ENCODE assay signal across 28 mouse cellular contexts in genomic region chr16:94014489-94015096, GRCm38 (mm10). TPM values are rescaled to one million over a fixed set of nuclear protein-coding genes. Genes with fewer than 3 reads are reported as not detected.
A peak's percentile ranks its signal among the peaks of the same experiment; 100 is the strongest.
DNase-seq lines count a peak whose midpoint lies in the region; TF ChIP-seq lines count a peak whose summit lies in the region.
"Had no signal": no experiment of that assay in that cellular context is flagged by ENCODE, and none has a peak within 500 bp of the region (broad histone marks: within the 10 kb centered on the region; RNA-seq: fewer than 3 reads in every experiment).

No protein-coding gene starts in this region.

- in situ Hi-C loops in ES-E14 (cut with MboI; ENCODE audit: low sequenced_read_pairs in 2 of 2, unreplicated experiment in 2 of 2) = no loop called here

- TF ChIP-seq CTCF in E14TG2a.4 (conservative IDR thresholded peaks at IDR 0.05; ENCODE audit: low read length) = no peak

- H3K4me1 ChIP-seq in E14TG2a.4 (replicated peaks; ENCODE audit: low read depth, low read length) (peaks cover 66% of the 10 kb centered on the region), ES-E14 (ENCODE audit: control insufficient read depth in 2 of 2, insufficient read depth in 2 of 2, low read length in 2 of 2, poor library complexity in 1 of 2) (peaks cover 16 to 17% of the 10 kb centered on the region in 2 experiments)
- H3K4me1 ChIP-seq: forebrain, embryonic 13.5 days; heart, embryonic 12.5 days; heart, embryonic 15.5 days had no signal

- peak overlapping the region; percentile 65; the same call in 1 of the 2 replicates for H3K27ac ChIP-seq in ES-E14 (ENCODE audit: insufficient read depth, low read depth, low read length, poor library complexity, severe bottlenecking)
- H3K27ac ChIP-seq: embryonic facial prominence, embryonic 10.5 days; embryonic facial prominence, embryonic 13.5 days; forebrain, embryonic 10.5 days; forebrain, embryonic 13.5 days; heart, embryonic 15.5 days; hindbrain, embryonic 10.5 days; hindbrain, embryonic 13.5 days had no signal

- no peaks in the 10 kb centered on the region for H3K27me3 ChIP-seq in E14TG2a.4 (ENCODE audit: insufficient read depth, low read length)
- H3K27me3 ChIP-seq in splenic B cell, adult 2 months (ENCODE audit: control insufficient read depth, insufficient read depth, low read length, poor library complexity, severe bottlenecking) = no peaks in the 10 kb centered on the region
- H3K27me3 ChIP-seq: embryonic facial prominence, embryonic 13.5 days; forebrain, embryonic 13.5 days; hindbrain, embryonic 13.5 days had no signal

- peaks cover 10% of the 10 kb centered on the region; the same call in 1 of the 2 replicates for H3K36me3 ChIP-seq in E14TG2a.4 (ENCODE audit: insufficient read depth, low read length)
- H3K36me3 ChIP-seq in ES-E14 (ENCODE audit: control insufficient read depth, insufficient read depth, low read length, poor library complexity, severe bottlenecking) = no peaks in the 10 kb centered on the region
- H3K36me3 ChIP-seq in splenic B cell, adult 2 months (ENCODE audit: control insufficient read depth, insufficient read depth, low read length, poor library complexity, severe bottlenecking) = no peaks in the 10 kb centered on the region
- H3K36me3 ChIP-seq: embryonic facial prominence, embryonic 10.5 days; embryonic facial prominence, embryonic 13.5 days; forebrain, embryonic 10.5 days; heart, embryonic 12.5 days; heart, embryonic 15.5 days; hindbrain, embryonic 10.5 days; hindbrain, embryonic 13.5 days had no signal

- no peak overlapping the region; the same call in 1 of the 2 replicates for H3K9ac ChIP-seq in ES-E14 (ENCODE audit: insufficient read depth, low read depth, low read length, poor library complexity, severe bottlenecking)
- H3K9ac ChIP-seq: embryonic facial prominence, embryonic 13.5 days; forebrain, embryonic 13.5 days; heart, embryonic 12.5 days; heart, embryonic 15.5 days; hindbrain, embryonic 13.5 days had no signal

- H3K4me3 ChIP-seq in E14TG2a.4 (replicated peaks; ENCODE audit: low read length) (peak overlapping the region; percentile 69), ES-E14 (ENCODE audit: insufficient read depth in 1 of 2, low read depth in 1 of 2, low read length in 2 of 2, poor library complexity in 1 of 2, severe bottlenecking in 1 of 2) (peak overlapping the region in 1 of 2 experiments; percentile 31; a peak in 1 of 4 replicates)
- H3K4me3 ChIP-seq: embryonic facial prominence, embryonic 10.5 days; embryonic facial prominence, embryonic 13.5 days; forebrain, embryonic 10.5 days; forebrain, embryonic 13.5 days; heart, embryonic 12.5 days; heart, embryonic 15.5 days; hindbrain, embryonic 10.5 days; hindbrain, embryonic 13.5 days had no signal

- H3K9me3 ChIP-seq in E14TG2a.4 (ENCODE audit: low read length) (no peaks in the 10 kb centered on the region), ES-E14 (ENCODE audit: control insufficient read depth, insufficient read depth, low read depth, low read length) (no peaks in the 10 kb centered on the region)
- H3K9me3 ChIP-seq: embryonic facial prominence, embryonic 10.5 days; embryonic facial prominence, embryonic 13.5 days; forebrain, embryonic 10.5 days; forebrain, embryonic 13.5 days; heart, embryonic 12.5 days; heart, embryonic 15.5 days; hindbrain, embryonic 10.5 days; hindbrain, embryonic 13.5 days had no signal

- no peak for DNase-seq in ES-E14 (ENCODE audit: low read depth, low spot score)
- peak; percentile 29 for DNase-seq in splenic B cell, adult 2 months (ENCODE audit: low read depth, low spot score)
- DNase-seq in kidney, adult 11 months = no peak
- DNase-seq in gastrocnemius, adult 8-10 months (ENCODE audit: low spot score in 2 of 2) = no peak
- DNase-seq in thymus, adult 18-20 months = no peak
- DNase-seq: adrenal gland, postnatal 10 days; cerebellum, adult 11 months; cerebellum, adult 2 months; cerebellum, adult 9-11 months; cerebellum, postnatal 36 days; embryo, embryonic 11 days; gastrocnemius, postnatal 25 days; heart, adult 18-20 months; heart, postnatal 10 days; heart, postnatal 36 days; kidney, adult 2 months had no signal

TF ChIP-seq in ES-E14, 5 proteins besides CTCF, POLR2A, EP300 and RAD21:
- TF ChIP-seq HCFC1 (IDR thresholded peaks at IDR 0.05; ENCODE audit: borderline replicate concordance, insufficient read depth, low read length) (no peak), MAFK (IDR thresholded peaks at IDR 0.05; ENCODE audit: insufficient read depth, low read depth, low read length) (no peak), ZC3H11A (IDR thresholded peaks at IDR 0.05; ENCODE audit: borderline replicate concordance, low read depth, low read length) (no peak), CHD2 (IDR thresholded peaks at IDR 0.05; ENCODE audit: low read depth, low read length) (no peak), ZNF384 (IDR thresholded peaks at IDR 0.05; ENCODE audit: low read depth, low read length) (peak; percentile 78)

RNA-seq across cellular contexts. Expression of gene Cldn14, which starts 6.0 kb away (rescaled TPM):
- 0.36 and 0.37 TPM in 2 replicates for total RNA-seq in ES-E14 (2012; rRNA removed)
- total RNA-seq in gastrocnemius, adult 8-10 months (2022) = not detected
- total RNA-seq: adrenal gland, adult 18-20 months; gastrocnemius, adult 18-20 months; gastrocnemius, postnatal 25 days; heart, adult 18-20 months; heart, postnatal 10 days; heart, postnatal 36 days; MEL had no signal
